Mouse (Mus musculus) heart, adult 9 months (tissue): ENCODE data around the gene Gabarap.

ENCODE experiments used
- DNase-seq, 2 experiments: peaks; one replicate each; pipeline ENCODE4 v3.0.0; 2022; ENCODE audit warnings: low spot score in 2 of 2

Gene Gabarap

GRCm38 (mm10) chr11:70020022-70020631 lies 29.2 kb downstream of the Gabarap start:
- DNase-seq = no peak

GRCm38 (mm10) chr11:70020731-70021263 lies 29.9 kb downstream of the Gabarap start:
- peak; percentile 83 to 84 for DNase-seq

GRCm38 (mm10) chr11:70021264-70022132 lies 30.6 kb downstream of the Gabarap start:
- DNase-seq = peak; percentile 90 to 94

GRCm38 (mm10) chr11:70023481-70024150 lies 32.7 kb downstream of the Gabarap start:
- no peak for DNase-seq

DNA sequence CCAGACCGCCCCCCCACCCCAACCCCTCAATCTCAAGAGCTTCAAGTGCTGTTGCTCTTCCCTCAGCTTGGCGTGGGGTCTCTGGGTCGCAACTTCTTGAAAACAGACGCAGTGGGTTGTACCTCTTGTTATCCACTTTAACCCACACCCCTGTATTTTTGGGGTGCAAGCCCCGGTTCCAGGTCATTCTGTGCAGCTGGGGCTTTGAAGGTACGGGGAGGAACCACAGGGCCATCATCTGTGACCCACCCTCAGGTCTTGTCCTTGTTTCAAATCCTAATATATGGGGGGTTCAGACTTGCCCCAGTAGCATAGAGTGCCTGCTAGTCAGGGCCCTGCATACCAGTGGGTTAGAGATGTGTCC lies 33.2 kb downstream of the Gabarap start:
- no peak for DNase-seq

DNA sequence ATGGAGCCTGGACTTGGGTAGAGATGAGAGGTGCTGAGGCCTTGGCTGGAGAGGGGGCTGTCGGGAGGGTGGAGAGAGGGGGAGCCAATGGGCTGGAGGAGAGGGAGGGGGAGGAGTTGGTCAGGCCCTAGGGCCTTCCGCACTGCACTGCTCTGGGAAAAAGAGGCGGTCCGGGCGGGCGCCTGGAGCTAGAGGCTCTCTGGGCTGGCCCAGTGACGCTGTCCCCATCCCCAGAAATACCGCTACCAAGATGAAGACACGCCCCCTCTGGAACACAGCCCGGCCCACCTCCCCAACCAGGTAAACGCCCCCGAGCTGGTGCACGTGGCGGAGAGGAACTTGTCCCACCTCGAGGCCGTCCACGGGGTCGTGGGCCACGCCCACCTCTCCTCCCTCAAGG lies 35.7 kb downstream of the Gabarap start:
- peak; percentile 64 to 65 for DNase-seq

DNA sequence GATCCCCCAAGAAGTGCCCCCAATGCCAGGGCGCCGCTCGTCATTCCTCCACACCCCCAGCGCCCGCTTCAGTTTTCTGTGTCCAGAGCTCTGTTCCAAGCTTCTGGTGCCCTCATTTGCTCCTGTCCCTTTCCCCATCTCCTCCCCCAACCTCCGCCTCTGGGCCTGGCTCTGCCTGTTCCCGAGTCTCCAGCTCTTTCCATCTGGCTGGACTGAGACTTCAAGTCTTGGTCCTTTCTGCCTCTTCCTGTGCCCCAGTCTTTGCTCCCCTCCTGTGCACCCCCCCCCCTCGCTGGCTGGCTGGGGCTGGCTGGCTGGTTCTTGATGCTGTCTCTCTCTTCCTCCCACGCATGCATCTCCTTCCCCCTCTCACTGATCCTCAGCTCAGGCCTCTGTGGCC lies 36.5 kb downstream of the Gabarap start:
- no peak for DNase-seq

GRCm38 (mm10) chr11:70028401-70029129 lies 37.6 kb downstream of the Gabarap start:
- DNase-seq = no peak

DNA sequence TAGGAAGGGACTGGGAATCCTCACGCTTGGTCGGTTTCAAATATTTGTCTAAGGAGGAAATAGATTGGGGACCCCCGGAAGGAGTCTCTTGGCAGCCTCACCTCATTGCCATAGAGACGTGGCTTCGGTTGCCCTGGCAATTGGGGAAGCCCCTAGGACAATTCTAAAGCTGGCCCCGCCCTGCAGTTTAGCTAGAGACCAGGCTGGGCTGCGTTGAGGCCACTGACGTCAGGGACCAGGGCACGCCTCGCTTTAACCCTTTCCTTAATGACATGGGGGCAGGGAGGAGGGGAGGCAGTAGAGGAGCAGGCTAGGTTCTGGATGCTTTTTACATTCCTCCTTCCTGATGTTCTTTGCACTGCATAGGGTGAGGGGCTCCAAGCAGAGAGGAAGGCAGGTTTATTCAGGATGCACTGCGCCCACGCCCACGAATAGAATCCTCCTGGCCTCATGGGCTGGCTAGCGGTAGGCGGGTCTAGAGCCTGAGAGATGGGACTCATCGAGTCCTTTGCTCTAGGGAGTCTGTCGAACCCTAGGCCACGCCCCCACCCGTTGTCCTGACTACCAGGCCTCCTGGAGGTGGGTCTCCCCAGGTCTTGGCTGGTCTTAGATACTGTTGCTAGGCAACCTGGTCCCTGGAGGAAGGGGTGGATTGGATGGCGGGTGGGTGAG lies 38.3 kb downstream of the Gabarap start:
- DNase-seq = peak; percentile 81 to 87

DNA sequence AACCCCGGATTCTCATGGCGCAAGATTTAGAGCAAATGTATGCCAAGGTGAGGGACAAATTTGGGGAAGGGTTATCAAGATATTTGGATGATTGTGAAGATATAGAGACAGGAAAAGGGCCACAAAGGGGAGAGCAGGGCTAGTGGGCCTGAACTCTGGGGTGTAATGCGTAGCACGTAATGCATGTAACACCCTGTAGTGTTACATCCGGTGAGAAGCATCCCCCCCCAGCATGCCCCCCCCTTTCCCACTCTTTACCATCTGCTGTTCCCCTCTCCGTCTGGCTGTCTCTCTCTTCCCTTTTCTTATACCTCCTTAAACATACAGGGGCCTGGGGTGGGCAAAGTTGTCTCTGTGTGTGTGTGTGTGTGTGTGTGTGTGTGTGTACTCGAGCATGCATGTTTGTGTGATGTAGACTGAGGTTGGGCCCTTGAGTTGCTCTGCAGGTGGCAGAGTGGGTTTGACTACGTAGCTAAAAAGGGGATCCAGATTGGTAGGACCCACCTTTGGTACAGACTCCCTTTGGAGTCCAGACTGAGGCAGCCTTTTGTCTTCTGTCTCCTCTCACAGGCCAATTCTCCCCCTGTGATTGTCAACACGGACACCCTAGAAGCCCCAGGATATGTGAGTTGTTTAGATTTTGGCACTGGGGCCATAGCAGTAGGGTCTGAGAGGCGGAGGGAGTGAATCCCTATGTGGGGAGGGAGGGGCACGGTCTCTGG lies 39.0 kb downstream of the Gabarap start:
- DNase-seq = no peak

- no peak for DNase-seq
Observed at GRCm38 (mm10) chr11:70030651-70031320, 39.8 kb downstream of the Gabarap start.

- DNase-seq = no peak
Observed at GRCm38 (mm10) chr11:70031321-70031670, 40.4 kb downstream of the Gabarap start.

- no peak for DNase-seq
Observed at GRCm38 (mm10) chr11:70038174-70038573, 47.2 kb downstream of the Gabarap start.

GRCm38 (mm10) chr11:70039631-70040030 lies 48.7 kb downstream of the Gabarap start:
- DNase-seq = no peak

- no peak for DNase-seq
Observed at GRCm38 (mm10) chr11:70040184-70040583, 49.2 kb downstream of the Gabarap start.

- no peak for DNase-seq
Observed at GRCm38 (mm10) chr11:70042309-70043085, 51.6 kb downstream of the Gabarap start.

DNA sequence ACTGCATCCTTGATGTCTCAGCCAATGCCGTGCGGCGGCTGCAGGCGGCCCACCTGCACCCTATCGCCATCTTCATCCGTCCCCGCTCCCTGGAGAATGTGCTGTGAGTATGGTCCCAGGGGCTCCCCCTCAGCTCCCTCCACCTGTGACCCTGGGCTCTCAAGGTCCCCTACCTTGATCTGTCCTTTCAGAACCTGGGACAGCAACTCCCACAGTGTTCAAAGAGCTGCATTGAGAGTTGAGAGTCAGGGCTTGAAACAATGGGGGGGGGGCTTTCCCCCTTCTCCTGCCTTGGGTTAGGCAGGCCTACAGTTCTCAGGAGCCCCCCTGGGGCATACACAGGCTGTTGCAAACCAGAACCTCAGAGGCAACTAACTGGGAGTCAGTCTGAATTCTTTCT lies 52.7 kb downstream of the Gabarap start:
- no peak for DNase-seq
